8 mouse cellular contexts compared by ENCODE assay signal in genomic region chr4:129024775-129025174, GRCm38 (mm10). TPM values are rescaled to one million over a fixed set of nuclear protein-coding genes. Genes with fewer than 3 reads are reported as not detected.
DNase-seq lines count a peak whose midpoint lies in the region; ATAC-seq and TF ChIP-seq lines count a peak whose summit lies in the region.

No protein-coding gene starts in this region.

- TF ChIP-seq EP300 in heart, adult 2 months (IDR thresholded peaks at IDR 0.05; ENCODE audit: insufficient read depth, low read depth, low read length): 0 out of 2 replicates have a peak, but pooled peaks have one; percentile 29

- TF ChIP-seq CTCF in heart, adult 2 months (IDR thresholded peaks at IDR 0.05): no peak
- no peak for TF ChIP-seq CTCF in forebrain, postnatal 0 days (IDR thresholded peaks at IDR 0.05; ENCODE audit: low read depth)

- H3K9me3 ChIP-seq in kidney, embryonic 14.5 days (ENCODE audit: control insufficient read depth, low read length): no peaks in the 10 kb centered on the region
- H3K9me3 ChIP-seq in forebrain, postnatal 0 days (ENCODE audit: low read length): no peaks in the 10 kb centered on the region
- H3K9me3 ChIP-seq in hindbrain, embryonic 12.5 days (replicated peaks): no peaks in the 10 kb centered on the region

- no peaks in the 10 kb centered on the region for H3K27me3 ChIP-seq in heart, adult 2 months (ENCODE audit: control insufficient read depth, insufficient read depth, low read length)
- no peaks in the 10 kb centered on the region for H3K27me3 ChIP-seq in kidney, embryonic 14.5 days (ENCODE audit: control insufficient read depth, insufficient read depth, low read length)
- no peaks in the 10 kb centered on the region for H3K27me3 ChIP-seq in forebrain, postnatal 0 days (ENCODE audit: insufficient read depth, low read length)
- no peaks in the 10 kb centered on the region for H3K27me3 ChIP-seq in hindbrain, embryonic 12.5 days

- peaks cover 20% of the 10 kb centered on the region for H3K4me1 ChIP-seq in heart, adult 2 months (ENCODE audit: control insufficient read depth, insufficient read depth, low read length)
- peaks cover 8% of the 10 kb centered on the region for H3K4me1 ChIP-seq in kidney, embryonic 14.5 days (ENCODE audit: control insufficient read depth, insufficient read depth, low read length)
- H3K4me1 ChIP-seq in forebrain, postnatal 0 days (ENCODE audit: insufficient read depth): 0 out of 2 replicates have a peak, but pooled peaks cover 3% of the 10 kb centered on the region
- H3K4me1 ChIP-seq in hindbrain, embryonic 12.5 days: peaks cover 6% of the 10 kb centered on the region; the same call in 1 of the 2 replicates

- H3K4me3 ChIP-seq in heart, adult 2 months: no peak overlapping the region
- H3K4me3 ChIP-seq in kidney, embryonic 14.5 days (ENCODE audit: low read length): no peak overlapping the region
- no peak overlapping the region for H3K4me3 ChIP-seq in forebrain, postnatal 0 days (ENCODE audit: low read depth, low read length)
- H3K4me3 ChIP-seq in hindbrain, embryonic 12.5 days: no peak overlapping the region

- 0 out of 2 replicates have a peak overlapping the region, but pooled peaks have one; percentile 8 for H3K9ac ChIP-seq in heart, adult 2 months (ENCODE audit: low read depth, low read length)
- no peak overlapping the region for H3K9ac ChIP-seq in kidney, embryonic 14.5 days (ENCODE audit: low read depth, low read length)
- H3K9ac ChIP-seq in forebrain, postnatal 0 days: no peak overlapping the region
- H3K9ac ChIP-seq in hindbrain, embryonic 12.5 days: no peak overlapping the region

- no peaks in the 10 kb centered on the region for H3K79me2 ChIP-seq in heart, adult 2 months (replicated peaks; ENCODE audit: control insufficient read depth, insufficient read depth, low read length)

- DNase-seq in 3134 (ENCODE audit: extremely low read depth, insufficient read length, low spot score) (peak; percentile 56), MEL-GATA-1-ER (ENCODE audit: extremely low read depth, low read depth) (peak; percentile 98)
- DNase-seq in heart, adult 2 months: peak; percentile 74 to 89
- peak; percentile 65 for DNase-seq in lung, postnatal 14 days
- DNase-seq in forebrain, postnatal 0 days: no peak
- no peak for DNase-seq in layer of hippocampus, postnatal 25 days (ENCODE audit: extremely low spot score in 1 of 2, low spot score in 1 of 2)

- no peak overlapping the region for H3K4me2 ChIP-seq in kidney, embryonic 14.5 days (replicated peaks; ENCODE audit: low read depth, low read length)
- no peak overlapping the region for H3K4me2 ChIP-seq in forebrain, postnatal 0 days (ENCODE audit: low read depth)
- H3K4me2 ChIP-seq in hindbrain, embryonic 12.5 days (replicated peaks): no peak overlapping the region

- intact Hi-C loops in heart, adult 2 months (cut with DNase I): loop anchor here (5.0 kb wide), 1 partner anchor 33 kb away; the partner anchor contains the start of gene Rnf19b

- ATAC-seq in kidney, embryonic 14.5 days (ENCODE audit: low FRiP score, low TSS enrichment): 0 out of 2 replicates have a peak, but pooled peaks have one; percentile 35
- ATAC-seq in forebrain, postnatal 0 days: no peak
- no peak for ATAC-seq in hindbrain, embryonic 12.5 days (ENCODE audit: low FRiP score)

- 13% methylated on average over 6 of the region's 6 CpGs for WGBS in heart, adult 2 months
- 56% methylated on average over 6 of the region's 6 CpGs for WGBS in kidney, embryonic 14.5 days
- 65% methylated on average over 6 of the region's 6 CpGs for whole genome bisulfite sequencing in forebrain, postnatal 0 days
- WGBS in hindbrain, embryonic 12.5 days: 72% methylated on average over 6 of the region's 6 CpGs

- TF ChIP-seq POLR2A in heart, adult 2 months (IDR thresholded peaks at IDR 0.05; ENCODE audit: insufficient read depth, low read depth, low read length): no peak

- peak overlapping the region; percentile 76 for H3K27ac ChIP-seq in heart, adult 2 months
- H3K27ac ChIP-seq in kidney, embryonic 14.5 days (ENCODE audit: low read depth, low read length): no peak overlapping the region
- H3K27ac ChIP-seq in forebrain, postnatal 0 days (ENCODE audit: low read depth, low read length): no peak overlapping the region
- H3K27ac ChIP-seq in hindbrain, embryonic 12.5 days: no peak overlapping the region

- H3K36me3 ChIP-seq in heart, adult 2 months (ENCODE audit: control insufficient read depth, insufficient read depth, low read length): no peaks in the 10 kb centered on the region
- no peaks in the 10 kb centered on the region for H3K36me3 ChIP-seq in kidney, embryonic 14.5 days (ENCODE audit: control insufficient read depth, insufficient read depth, low read length)
- H3K36me3 ChIP-seq in forebrain, postnatal 0 days (ENCODE audit: insufficient read depth): no peaks in the 10 kb centered on the region
- H3K36me3 ChIP-seq in hindbrain, embryonic 12.5 days: no peaks in the 10 kb centered on the region

RNA-seq across cellular contexts. Expression of gene Ak2, which starts 33.0 kb away (rescaled TPM):
- total RNA-seq in heart, adult 2 months (2021): 10 to 100 TPM; 63.1 to 70.5 TPM
- 41.8 and 43.4 TPM in 2 replicates for polyA plus RNA-seq in heart, adult 2 months (2012; rRNA removed)
- 152 and 171 TPM in 2 replicates for polyA plus RNA-seq in kidney, embryonic 14.5 days (2014; fragmentation: Nextera tagmentation; extraction: Ambion mirVana)
- total RNA-seq in forebrain, postnatal 0 days (2014; rRNA removed): 30.8 and 33.0 TPM in 2 replicates
- 58.5 and 64.2 TPM in 2 replicates for polyA plus RNA-seq in forebrain, postnatal 0 days (2015; fragmentation: Nextera tagmentation; extraction: Ambion mirVana)
- total RNA-seq in layer of hippocampus, postnatal 25 days (2021): 10 to 100 TPM; 27.7 to 30.9 TPM
- 122 and 128 TPM in 2 replicates for polyA plus RNA-seq in hindbrain, embryonic 12.5 days (2016; fragmentation: Nextera tagmentation; extraction: Ambion mirVana)

RNA-seq across cellular contexts. Expression of gene Rnf19b, which starts 33.3 kb away (rescaled TPM):
- total RNA-seq in heart, adult 2 months (2021): 10 to 100 TPM; 27.1 to 28.1 TPM
- 21.1 and 24.7 TPM in 2 replicates for polyA plus RNA-seq in heart, adult 2 months (2012; rRNA removed)
- polyA plus RNA-seq in kidney, embryonic 14.5 days (2014; fragmentation: Nextera tagmentation; extraction: Ambion mirVana): 6.0 and 7.6 TPM in 2 replicates
- 116 and 135 TPM in 2 replicates for total RNA-seq in forebrain, postnatal 0 days (2014; rRNA removed)
- 31.1 and 32.6 TPM in 2 replicates for polyA plus RNA-seq in forebrain, postnatal 0 days (2015; fragmentation: Nextera tagmentation; extraction: Ambion mirVana)
- 10 to 100 TPM; 48.1 to 49.7 TPM for total RNA-seq in layer of hippocampus, postnatal 25 days (2021)
- 17.7 and 20.4 TPM in 2 replicates for polyA plus RNA-seq in hindbrain, embryonic 12.5 days (2016; fragmentation: Nextera tagmentation; extraction: Ambion mirVana)

Comparison
In these comparisons a context has a peak if more than half of its experiments do, and no peak if none do; other contexts are left out.
1. DNase-seq: peak in 3134 (single experiment), MEL-GATA-1-ER (single experiment), heart, adult 2 months (2 of 2) and lung, postnatal 14 days (single experiment); none in forebrain, postnatal 0 days (single experiment) and layer of hippocampus, postnatal 25 days (0 of 2).